Mouse (Mus musculus) liver, embryonic 12.5 days (tissue): ENCODE measurements around the gene Rxfp3. TPM values are rescaled to one million over a fixed set of nuclear protein-coding genes. Genes with fewer than 3 reads are reported as not detected.

ENCODE experiments used
- ATAC-seq: fragments of 200-750 bp; cut with Nextera tagmentation; 2 replicates; pipeline ENCODE4 v1.8.0; 2017; ENCODE audit warnings: moderate number of reproducible peaks, mild to moderate bottlenecking, moderate library complexity
- H3K27ac ChIP-seq: fragments of 300-500 bp; sonication (generic); 2 replicates; pipeline ENCODE4 v1.5.1; 2016; ENCODE audit warnings: mild to moderate bottlenecking
- H3K27me3 ChIP-seq: fragments of 300-500 bp; sonication (generic); replicated peaks from 2 replicates; pipeline ENCODE4 v1.6.1; 2016; ENCODE audit warnings: mild to moderate bottlenecking, moderate library complexity
- H3K36me3 ChIP-seq: fragments of 300-500 bp; sonication (generic); 2 replicates; pipeline ENCODE4 v1.6.1; 2016; ENCODE audit warnings: mild to moderate bottlenecking, moderate library complexity
- H3K4me1 ChIP-seq: fragments of 300-500 bp; sonication (generic); 2 replicates; pipeline ENCODE4 v1.6.1; 2016
- H3K4me2 ChIP-seq: fragments of 300-500 bp; sonication (generic); 2 replicates; pipeline ENCODE4 v1.6.1; 2016; ENCODE audit warnings: mild to moderate bottlenecking, moderate library complexity
- H3K4me3 ChIP-seq: fragments of 300-500 bp; sonication (generic); 2 replicates; pipeline ENCODE4 v1.5.1; 2016; ENCODE audit warnings: mild to moderate bottlenecking, moderate library complexity
- H3K9ac ChIP-seq: fragments of 300-500 bp; sonication (generic); 2 replicates; pipeline ENCODE4 v1.6.1; 2016; ENCODE audit warnings: mild to moderate bottlenecking, moderate library complexity
- H3K9me3 ChIP-seq: fragments of 300-500 bp; sonication (generic); replicated peaks from 2 replicates; pipeline ENCODE4 v1.6.1; 2016; ENCODE audit warnings: mild to moderate bottlenecking, moderate library complexity
- WGBS: fragments of 180-500 bp; shearing (Covaris S2); methylation state at CpG from one replicate; pipeline ENCODE4 v1.1.7; 2016; ENCODE audit not compliant: insufficient replicate concordance; 5-methylcytosine and 5-hydroxymethylcytosine counted together
- polyA plus RNA-seq: library from polyadenylated mRNA; unstranded; fragments of >200 nt; fragmentation: Nextera tagmentation; extraction: Ambion mirVana; gene quantifications from 2 replicates; pipeline ENCODE4 v1.2.1, GENCODE M21; 2016

The Rxfp3 gene
- polyA plus RNA-seq, 1 experiment from 2014 or later = 0.21 TPM

DNA sequence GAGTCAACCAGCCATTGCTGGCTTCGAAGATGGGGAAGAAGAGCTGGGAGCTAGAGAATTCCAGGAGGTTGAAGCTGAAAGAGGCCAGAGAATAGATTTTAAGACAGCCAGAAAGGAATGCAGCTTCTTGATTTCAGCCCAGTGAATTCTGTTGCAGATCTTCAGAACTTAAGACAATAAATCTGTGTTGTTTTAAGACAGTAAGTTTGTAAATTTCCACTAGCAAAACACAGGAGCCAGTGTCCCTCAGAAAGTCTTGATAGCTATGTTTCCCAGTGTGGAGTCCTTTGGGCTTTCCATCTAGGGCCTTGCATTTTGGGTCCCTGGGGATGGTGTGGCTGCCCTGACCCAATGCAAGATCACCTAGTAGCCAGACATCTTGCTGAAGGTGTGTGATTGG, 25.1 kb upstream of the Rxfp3 start:
- no peaks in the 10 kb centered on the region for H3K27me3 ChIP-seq
- no peaks in the 10 kb centered on the region for H3K36me3 ChIP-seq
- H3K4me3 ChIP-seq = no peak overlapping the region
- no peak overlapping the region for H3K9ac ChIP-seq
- no peak overlapping the region for H3K27ac ChIP-seq
- no peaks in the 10 kb centered on the region for H3K9me3 ChIP-seq
- WGBS = 68% methylated on average over 1 of the region's 1 CpGs
- no peak for ATAC-seq
- H3K4me1 ChIP-seq = no peaks in the 10 kb centered on the region
- H3K4me2 ChIP-seq = no peak overlapping the region

DNA sequence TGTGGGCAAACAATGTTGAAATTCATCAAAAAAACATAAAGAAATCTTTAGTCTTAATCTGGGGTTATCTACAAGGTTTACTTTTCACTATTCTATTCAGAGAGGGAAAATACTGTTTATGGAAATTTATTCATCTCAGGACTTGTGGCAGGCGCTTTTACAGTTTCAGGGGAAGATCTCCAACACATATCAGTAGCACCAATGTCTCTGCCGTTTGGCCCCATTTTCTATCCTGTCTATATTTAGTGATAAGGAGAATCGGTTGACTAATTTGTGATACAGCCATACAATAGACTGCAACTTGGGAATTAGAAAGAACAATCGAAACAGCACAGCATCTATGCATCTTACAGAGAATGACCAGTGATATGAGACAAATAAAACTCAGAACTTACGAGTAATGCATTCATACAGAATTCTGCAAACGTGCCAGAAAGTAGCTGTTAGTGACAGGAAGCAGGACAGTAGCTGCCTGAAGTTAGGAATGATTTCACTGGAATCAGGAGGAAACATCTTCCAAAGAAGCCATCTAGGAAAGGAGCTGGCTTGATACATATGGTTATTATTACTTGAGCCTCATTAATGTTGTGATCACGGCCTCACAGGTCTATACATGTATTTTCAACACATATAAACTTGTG, 16.8 kb upstream of the Rxfp3 start:
- no peak overlapping the region for H3K27ac ChIP-seq
- no peaks in the 10 kb centered on the region for H3K9me3 ChIP-seq
- no peak overlapping the region for H3K9ac ChIP-seq
- H3K4me1 ChIP-seq = no peaks in the 10 kb centered on the region
- H3K27me3 ChIP-seq = no peaks in the 10 kb centered on the region
- no peaks in the 10 kb centered on the region for H3K36me3 ChIP-seq
- no peak overlapping the region for H3K4me2 ChIP-seq
- H3K4me3 ChIP-seq = no peak overlapping the region
- 58% methylated on average over 7 of the region's 7 CpGs for WGBS
- no peak for ATAC-seq

DNA sequence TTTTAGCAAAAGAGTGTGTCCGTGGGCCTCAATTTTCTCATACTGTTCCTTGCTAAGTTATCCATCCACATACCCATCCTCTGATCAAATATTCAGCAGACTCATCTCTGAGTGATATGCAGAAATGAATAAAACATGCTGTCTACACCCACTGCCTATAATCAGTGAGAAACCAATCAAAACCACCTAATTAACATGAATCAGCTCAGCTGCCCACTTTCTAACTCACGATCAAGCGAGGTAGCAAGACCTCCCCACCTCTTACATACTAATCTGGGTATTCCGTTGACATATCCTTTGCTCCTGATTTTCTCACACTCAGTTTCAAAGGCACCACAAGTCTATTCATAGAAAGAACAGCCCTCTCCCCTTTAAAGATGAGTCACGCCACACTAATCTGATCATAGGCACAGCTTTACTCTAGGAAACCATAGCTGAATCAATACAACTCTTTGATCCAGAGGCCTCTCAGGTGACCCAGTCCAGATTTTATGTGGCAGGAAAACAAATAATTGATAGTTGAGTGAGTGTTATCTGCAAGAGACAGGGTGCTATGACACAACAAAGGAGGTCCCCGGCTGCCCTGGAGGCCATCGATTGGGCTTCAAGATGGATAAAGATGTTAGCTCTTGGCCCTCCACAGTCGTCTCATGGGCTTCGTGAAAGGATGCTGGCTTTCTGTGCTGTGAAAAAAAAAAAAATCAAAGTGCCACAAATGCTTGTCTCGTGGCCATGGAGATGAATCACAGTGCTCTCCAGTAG, 16.1 kb upstream of the Rxfp3 start:
- H3K9me3 ChIP-seq = no peaks in the 10 kb centered on the region
- H3K27me3 ChIP-seq = no peaks in the 10 kb centered on the region
- H3K4me1 ChIP-seq = no peaks in the 10 kb centered on the region
- WGBS = 56% methylated on average over 10 of the region's 10 CpGs
- H3K4me2 ChIP-seq = no peak overlapping the region
- H3K27ac ChIP-seq = no peak overlapping the region
- H3K36me3 ChIP-seq = no peaks in the 10 kb centered on the region
- no peak overlapping the region for H3K4me3 ChIP-seq
- no peak for ATAC-seq
- no peak overlapping the region for H3K9ac ChIP-seq

GRCm38 (mm10) chr15:11042828-11043227, 5.0 kb upstream of the Rxfp3 start:
- H3K4me2 ChIP-seq = no peak overlapping the region

GRCm38 (mm10) chr15:11041229-11041628, 3.4 kb upstream of the Rxfp3 start:
- H3K9ac ChIP-seq = no peak overlapping the region
- no peaks in the 10 kb centered on the region for H3K36me3 ChIP-seq
- H3K4me1 ChIP-seq = 0 out of 2 replicates have a peak, but pooled peaks cover 6% of the 10 kb centered on the region
- WGBS = 67% methylated on average over 2 of the region's 2 CpGs
- no peak overlapping the region for H3K4me3 ChIP-seq
- H3K9me3 ChIP-seq = no peaks in the 10 kb centered on the region
- H3K4me2 ChIP-seq = no peak overlapping the region
- no peak for ATAC-seq
- peaks cover 20% of the 10 kb centered on the region for H3K27me3 ChIP-seq
- H3K27ac ChIP-seq = no peak overlapping the region

More at GRCm38 (mm10) chr15:11042828-11043227, 5.0 kb upstream of the Rxfp3 start:
- Histone ChIP-seq H3K4me1 (no peaks in the 10 kb centered on the region), H3K27me3 (peaks cover 4% of the 10 kb centered on the region), H3K9ac (no peak overlapping the region), H3K9me3 (no peaks in the 10 kb centered on the region), H3K36me3 (no peaks in the 10 kb centered on the region), H3K4me3 (no peak overlapping the region), H3K27ac (no peak overlapping the region)
- WGBS = 50% methylated on average over 5 of the region's 5 CpGs
- no peak for ATAC-seq

DNA sequence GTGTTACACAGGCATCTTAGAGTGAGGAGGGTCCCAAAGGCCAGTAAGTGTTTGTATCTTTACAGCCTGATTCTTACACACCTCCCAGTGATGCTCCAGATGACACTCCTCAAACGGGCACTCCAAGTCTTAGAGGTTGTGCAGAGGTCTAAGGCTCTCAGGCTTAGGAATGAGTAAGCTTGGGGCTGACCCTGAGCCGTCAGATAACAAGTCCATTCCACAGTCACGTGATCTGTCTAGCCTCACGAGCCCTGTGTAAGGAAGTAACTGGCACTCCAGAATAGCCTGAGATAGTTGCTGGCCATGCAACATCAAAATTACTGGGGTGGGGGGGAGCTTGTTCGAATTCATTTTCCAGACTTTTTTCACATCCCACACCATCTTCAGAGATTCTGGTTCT, 2.3 kb upstream of the Rxfp3 start:
- 27% methylated on average over 5 of the region's 5 CpGs for WGBS
- peaks cover 32% of the 10 kb centered on the region for H3K27me3 ChIP-seq
- H3K4me3 ChIP-seq = no peak overlapping the region
- H3K27ac ChIP-seq = no peak overlapping the region
- no peaks in the 10 kb centered on the region for H3K9me3 ChIP-seq
- H3K4me2 ChIP-seq = no peak overlapping the region
- 0 out of 2 replicates have a peak, but pooled peaks cover 7% of the 10 kb centered on the region for H3K4me1 ChIP-seq
- no peak for ATAC-seq
- no peak overlapping the region for H3K9ac ChIP-seq
- no peaks in the 10 kb centered on the region for H3K36me3 ChIP-seq

GRCm38 (mm10) chr15:11038476-11038875, 685 bp upstream of the Rxfp3 start:
- Histone ChIP-seq H3K9ac (no peak overlapping the region), H3K27ac (no peak overlapping the region), H3K27me3 (peaks cover 43% of the 10 kb centered on the region), H3K36me3 (no peaks in the 10 kb centered on the region), H3K4me2 (no peak overlapping the region), H3K4me3 (no peak overlapping the region), H3K4me1 (0 out of 2 replicates have a peak, but pooled peaks cover 7% of the 10 kb centered on the region), H3K9me3 (no peaks in the 10 kb centered on the region)
- ATAC-seq = no peak
- WGBS = 4% methylated on average over 12 of the region's 12 CpGs

GRCm38 (mm10) chr15:11037376-11037695, 455 bp downstream of the Rxfp3 start:
- WGBS = 12% methylated on average over 8 of the region's 8 CpGs
- Histone ChIP-seq H3K4me2 (peak overlapping the region; percentile 57), H3K9ac (no peak overlapping the region), H3K36me3 (no peaks in the 10 kb centered on the region), H3K4me1 (0 out of 2 replicates have a peak, but pooled peaks cover 7% of the 10 kb centered on the region), H3K4me3 (peak overlapping the region; percentile 30; the same call in 1 of the 2 replicates), H3K9me3 (no peaks in the 10 kb centered on the region), H3K27me3 (peaks cover 43% of the 10 kb centered on the region), H3K27ac (no peak overlapping the region)
- ATAC-seq = no peak

DNA sequence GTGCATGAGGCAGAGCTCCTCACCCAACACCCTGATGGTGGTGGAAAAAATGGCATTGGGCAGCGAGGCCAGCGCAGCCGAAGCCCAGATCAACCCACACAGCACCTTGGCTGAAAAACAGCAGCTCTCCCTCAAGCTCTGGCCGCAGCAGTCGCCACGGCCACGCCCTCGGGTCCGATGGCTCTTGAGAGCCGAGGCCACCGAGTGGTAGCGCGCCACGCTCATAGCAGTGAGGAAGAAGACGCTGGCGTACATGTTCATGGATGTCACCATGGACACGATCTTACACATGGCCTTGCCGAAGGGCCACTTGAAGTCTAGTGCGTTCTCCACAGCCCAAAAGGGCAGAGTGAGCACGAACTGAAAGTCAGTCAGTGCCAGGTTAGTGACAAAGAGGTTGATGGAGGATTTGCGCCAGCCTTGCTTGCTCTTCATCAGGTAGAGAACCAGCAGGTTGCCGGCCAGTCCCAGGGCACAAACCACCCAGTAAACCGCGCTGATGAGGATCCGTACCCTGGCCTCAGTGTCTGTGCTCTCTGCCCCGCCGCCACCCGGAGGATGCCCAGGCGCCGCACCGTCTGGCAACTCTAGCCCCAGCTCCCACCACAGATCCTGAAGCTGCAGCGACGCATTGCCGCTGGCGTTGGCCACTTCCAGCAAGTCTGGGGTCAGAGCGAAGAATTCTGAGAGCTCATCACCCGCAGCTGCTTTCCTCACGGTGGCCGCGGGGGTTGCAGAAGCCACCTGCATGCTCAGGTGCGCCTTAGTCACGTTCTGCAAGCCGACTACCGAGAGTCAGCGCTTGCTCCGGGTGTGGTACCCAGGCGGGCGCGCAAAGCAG, 1.0 kb downstream of the Rxfp3 start:
- no peaks in the 10 kb centered on the region for H3K9me3 ChIP-seq
- H3K4me1 ChIP-seq = 0 out of 2 replicates have a peak, but pooled peaks cover 7% of the 10 kb centered on the region
- no peak overlapping the region for H3K27ac ChIP-seq
- H3K4me2 ChIP-seq = peak overlapping the region; percentile 57
- no peak for ATAC-seq
- H3K36me3 ChIP-seq = no peaks in the 10 kb centered on the region
- no peak overlapping the region for H3K9ac ChIP-seq
- WGBS = 8% methylated on average over 49 of the region's 49 CpGs
- peaks cover 47% of the 10 kb centered on the region for H3K27me3 ChIP-seq
- H3K4me3 ChIP-seq = peak overlapping the region; percentile 30

GRCm38 (mm10) chr15:11035947-11036474, 1.8 kb downstream of the Rxfp3 start:
- Histone ChIP-seq H3K9me3 (no peaks in the 10 kb centered on the region), H3K4me3 (peak overlapping the region; percentile 30; the same call in 1 of the 2 replicates), H3K36me3 (no peaks in the 10 kb centered on the region), H3K27me3 (peaks cover 47% of the 10 kb centered on the region), H3K4me2 (peak overlapping the region; percentile 57), H3K4me1 (0 out of 2 replicates have a peak, but pooled peaks cover 7% of the 10 kb centered on the region), H3K27ac (no peak overlapping the region), H3K9ac (no peak overlapping the region)
- WGBS = 9% methylated on average over 34 of the region's 34 CpGs
- ATAC-seq = no peak

GRCm38 (mm10) chr15:11030188-11030587, 7.6 kb downstream of the Rxfp3 start:
- no peaks in the 10 kb centered on the region for H3K36me3 ChIP-seq
- H3K9me3 ChIP-seq = no peaks in the 10 kb centered on the region
- H3K27ac ChIP-seq = no peak overlapping the region
- no peaks in the 10 kb centered on the region for H3K4me1 ChIP-seq
- ATAC-seq = no peak
- H3K4me3 ChIP-seq = no peak overlapping the region
- WGBS = 70% methylated on average over 3 of the region's 3 CpGs
- H3K9ac ChIP-seq = no peak overlapping the region
- peaks cover 16% of the 10 kb centered on the region for H3K27me3 ChIP-seq
- H3K4me2 ChIP-seq = no peak overlapping the region
